26 mouse cellular contexts compared by ENCODE assay signal in genomic region chr4:125259306-125259705, GRCm38 (mm10).
DNase-seq lines count a peak whose midpoint lies in the region; ATAC-seq and TF ChIP-seq lines count a peak whose summit lies in the region.
"Had no signal": no experiment of that assay in that cellular context is flagged by ENCODE, and none has a peak within 500 bp of the region (broad histone marks: within the 10 kb centered on the region; RNA-seq: fewer than 3 reads in every experiment).

No protein-coding gene starts in this region.

- H3K9me3 ChIP-seq in forebrain, embryonic 14.5 days (replicated peaks; ENCODE audit: control insufficient read depth, low read length): no peaks in the 10 kb centered on the region
- H3K9me3 ChIP-seq in forebrain, embryonic 12.5 days: no peaks in the 10 kb centered on the region
- no peaks in the 10 kb centered on the region for H3K9me3 ChIP-seq in hindbrain, postnatal 0 days (ENCODE audit: low read length)
- no peaks in the 10 kb centered on the region for H3K9me3 ChIP-seq in hindbrain, embryonic 11.5 days (ENCODE audit: control insufficient read depth, low read length)
- no peaks in the 10 kb centered on the region for H3K9me3 ChIP-seq in neural tube, embryonic 13.5 days
- no peaks in the 10 kb centered on the region for H3K9me3 ChIP-seq in stomach, postnatal 0 days (ENCODE audit: control insufficient read depth, low read length)
- H3K9me3 ChIP-seq: limb, embryonic 13.5 days; lung, embryonic 15.5 days; midbrain, embryonic 12.5 days; stomach, embryonic 15.5 days had no signal

- DNase-seq in forebrain, embryonic 14.5 days (ENCODE audit: low spot score): peak; percentile 46
- peak; percentile 40 for DNase-seq in hindbrain, postnatal 0 days (ENCODE audit: low spot score)
- DNase-seq in hindbrain, embryonic 11.5 days (ENCODE audit: low spot score): no peak
- no peak for DNase-seq in neural tube, embryonic 10.5 days (ENCODE audit: extremely low spot score, low spot score)
- no peak for DNase-seq in right cerebral cortex, postnatal 36 days (ENCODE audit: low spot score in 2 of 2)
- DNase-seq in stomach, postnatal 0 days (ENCODE audit: low spot score): no peak
- DNase-seq: adrenal gland, postnatal 14 days; cerebellum, adult 18-20 months; gastrocnemius, postnatal 14 days; heart, postnatal 14 days; kidney, adult 8-10 months; kidney, postnatal 4 days; lung, postnatal 36 days; thymus, postnatal 14 days had no signal

- 39% methylated on average over 10 of the region's 10 CpGs for WGBS in forebrain, embryonic 14.5 days
- WGBS in forebrain, embryonic 12.5 days: 41% methylated on average over 10 of the region's 10 CpGs
- WGBS in hindbrain, postnatal 0 days: 43% methylated on average over 10 of the region's 10 CpGs
- 54% methylated on average over 10 of the region's 10 CpGs for WGBS in hindbrain, embryonic 11.5 days
- 22% methylated on average over 10 of the region's 10 CpGs for WGBS in neural tube, embryonic 13.5 days
- WGBS in stomach, postnatal 0 days: 39% methylated on average over 10 of the region's 10 CpGs

- no peak overlapping the region for H3K4me2 ChIP-seq in forebrain, embryonic 14.5 days (ENCODE audit: low read length)
- no peak overlapping the region for H3K4me2 ChIP-seq in forebrain, embryonic 12.5 days
- H3K4me2 ChIP-seq in hindbrain, postnatal 0 days (ENCODE audit: low read depth, low read length): no peak overlapping the region
- no peak overlapping the region for H3K4me2 ChIP-seq in hindbrain, embryonic 11.5 days (replicated peaks; ENCODE audit: low read depth, low read length)
- 0 out of 2 replicates have a peak overlapping the region, but pooled peaks have one; percentile 6 for H3K4me2 ChIP-seq in neural tube, embryonic 13.5 days
- H3K4me2 ChIP-seq in stomach, postnatal 0 days (replicated peaks; ENCODE audit: low read depth): no peak overlapping the region
- H3K4me2 ChIP-seq: limb, embryonic 13.5 days; liver, embryonic 11.5 days; lung, embryonic 15.5 days; midbrain, embryonic 12.5 days; stomach, embryonic 15.5 days had no signal

- TF ChIP-seq CTCF in hindbrain, postnatal 0 days (IDR thresholded peaks at IDR 0.05; ENCODE audit: low read depth): 0 out of 2 replicates have a peak, but pooled peaks have one; percentile 8
- TF ChIP-seq CTCF in stomach, postnatal 0 days (IDR thresholded peaks at IDR 0.05; ENCODE audit: low read depth): no peak

- ATAC-seq in forebrain, embryonic 14.5 days: peak; percentile 30; the same call in 1 of the 2 replicates
- ATAC-seq in forebrain, embryonic 12.5 days (ENCODE audit: low FRiP score): no peak
- ATAC-seq in hindbrain, postnatal 0 days: peak; percentile 52; the same call in 1 of the 2 replicates
- no peak for ATAC-seq in hindbrain, embryonic 11.5 days (ENCODE audit: low FRiP score)
- ATAC-seq in neural tube, embryonic 13.5 days (ENCODE audit: low read depth): no peak
- ATAC-seq in stomach, postnatal 0 days (ENCODE audit: low FRiP score, low TSS enrichment): no peak
- ATAC-seq: intestine, embryonic 16.5 days; Patski had no signal

- no peaks in the 10 kb centered on the region for H3K27me3 ChIP-seq in forebrain, embryonic 14.5 days (replicated peaks; ENCODE audit: control insufficient read depth, insufficient read depth, low read length)
- peaks cover 48% of the 10 kb centered on the region for H3K27me3 ChIP-seq in forebrain, embryonic 12.5 days
- H3K27me3 ChIP-seq in hindbrain, postnatal 0 days (ENCODE audit: insufficient read depth, low read length): no peaks in the 10 kb centered on the region; the same call in 1 of the 2 replicates
- no peaks in the 10 kb centered on the region for H3K27me3 ChIP-seq in hindbrain, embryonic 11.5 days (ENCODE audit: control insufficient read depth, insufficient read depth, low read length)
- peaks cover 15% of the 10 kb centered on the region; the same call in 1 of the 2 replicates for H3K27me3 ChIP-seq in neural tube, embryonic 13.5 days
- H3K27me3 ChIP-seq in stomach, postnatal 0 days (ENCODE audit: control insufficient read depth, insufficient read depth, low read length): no peaks in the 10 kb centered on the region
- H3K27me3 ChIP-seq: lung, embryonic 15.5 days; stomach, embryonic 15.5 days had no signal

- no peaks in the 10 kb centered on the region for H3K36me3 ChIP-seq in forebrain, embryonic 14.5 days (ENCODE audit: control insufficient read depth, insufficient read depth, low read length)
- no peaks in the 10 kb centered on the region for H3K36me3 ChIP-seq in forebrain, embryonic 12.5 days (replicated peaks)
- H3K36me3 ChIP-seq in hindbrain, postnatal 0 days (ENCODE audit: insufficient read depth, low read length): no peaks in the 10 kb centered on the region
- H3K36me3 ChIP-seq in hindbrain, embryonic 11.5 days (ENCODE audit: control insufficient read depth, insufficient read depth, low read length): no peaks in the 10 kb centered on the region
- no peaks in the 10 kb centered on the region for H3K36me3 ChIP-seq in neural tube, embryonic 13.5 days
- no peaks in the 10 kb centered on the region for H3K36me3 ChIP-seq in stomach, postnatal 0 days (ENCODE audit: control insufficient read depth, insufficient read depth, low read length)
- H3K36me3 ChIP-seq: limb, embryonic 13.5 days; lung, embryonic 15.5 days; midbrain, embryonic 12.5 days; stomach, embryonic 15.5 days had no signal

- no peak overlapping the region for H3K4me3 ChIP-seq in forebrain, embryonic 14.5 days (ENCODE audit: low read depth, low read length)
- H3K4me3 ChIP-seq in forebrain, embryonic 12.5 days (replicated peaks): no peak overlapping the region
- H3K4me3 ChIP-seq in hindbrain, postnatal 0 days (ENCODE audit: low read length): no peak overlapping the region
- no peak overlapping the region for H3K4me3 ChIP-seq in hindbrain, embryonic 11.5 days (ENCODE audit: low read depth, low read length)
- H3K4me3 ChIP-seq in neural tube, embryonic 13.5 days: no peak overlapping the region
- no peak overlapping the region for H3K4me3 ChIP-seq in stomach, postnatal 0 days (ENCODE audit: low read depth, low read length)
- H3K4me3 ChIP-seq: erythroblast, embryonic 14.5 days; left cerebral cortex, adult 2 months; limb, embryonic 13.5 days; lung, embryonic 15.5 days; midbrain, embryonic 12.5 days; stomach, embryonic 15.5 days had no signal

- no peak for TF ChIP-seq EP300 in stomach, postnatal 0 days (optimal IDR thresholded peaks at IDR 0.05)

- no peak overlapping the region for H3K9ac ChIP-seq in forebrain, embryonic 14.5 days (ENCODE audit: low read length)
- no peak overlapping the region for H3K9ac ChIP-seq in forebrain, embryonic 12.5 days
- no peak overlapping the region for H3K9ac ChIP-seq in hindbrain, postnatal 0 days (replicated peaks; ENCODE audit: low read length)
- no peak overlapping the region for H3K9ac ChIP-seq in hindbrain, embryonic 11.5 days (ENCODE audit: low read depth, low read length)
- H3K9ac ChIP-seq in neural tube, embryonic 13.5 days: peak overlapping the region; percentile 28
- no peak overlapping the region for H3K9ac ChIP-seq in stomach, postnatal 0 days (ENCODE audit: low read length)
- H3K9ac ChIP-seq: limb, embryonic 13.5 days; lung, embryonic 15.5 days; midbrain, embryonic 12.5 days; stomach, embryonic 15.5 days had no signal

- H3K27ac ChIP-seq in forebrain, embryonic 14.5 days (ENCODE audit: low read depth, low read length): no peak overlapping the region
- H3K27ac ChIP-seq in forebrain, embryonic 12.5 days: no peak overlapping the region
- no peak overlapping the region for H3K27ac ChIP-seq in hindbrain, postnatal 0 days
- no peak overlapping the region for H3K27ac ChIP-seq in hindbrain, embryonic 11.5 days (ENCODE audit: low read depth, low read length)
- 0 out of 2 replicates have a peak overlapping the region, but pooled peaks have one; percentile 38 for H3K27ac ChIP-seq in neural tube, embryonic 13.5 days (replicated peaks)
- H3K27ac ChIP-seq in stomach, postnatal 0 days (replicated peaks): no peak overlapping the region
- H3K27ac ChIP-seq: kidney, postnatal 0 days; left cerebral cortex, adult 2 months; limb, embryonic 13.5 days; lung, embryonic 15.5 days; midbrain, embryonic 12.5 days; stomach, embryonic 15.5 days had no signal

- peaks cover 17% of the 10 kb centered on the region for H3K4me1 ChIP-seq in forebrain, embryonic 14.5 days (ENCODE audit: control insufficient read depth, insufficient read depth, low read length)
- peaks cover 34% of the 10 kb centered on the region for H3K4me1 ChIP-seq in forebrain, embryonic 12.5 days
- 0 out of 2 replicates have a peak, but pooled peaks cover 9% of the 10 kb centered on the region for H3K4me1 ChIP-seq in hindbrain, postnatal 0 days (ENCODE audit: insufficient read depth, low read length)
- no peaks in the 10 kb centered on the region for H3K4me1 ChIP-seq in hindbrain, embryonic 11.5 days (replicated peaks; ENCODE audit: control insufficient read depth, insufficient read depth, low read length)
- H3K4me1 ChIP-seq in neural tube, embryonic 13.5 days (replicated peaks): peaks cover 35% of the 10 kb centered on the region
- H3K4me1 ChIP-seq in stomach, postnatal 0 days (replicated peaks; ENCODE audit: control insufficient read depth, insufficient read depth): no peaks in the 10 kb centered on the region
- H3K4me1 ChIP-seq: limb, embryonic 13.5 days; lung, embryonic 15.5 days; stomach, embryonic 15.5 days had no signal

Comparison
In these comparisons a context has a peak if more than half of its experiments do, and no peak if none do; other contexts are left out.
1. ATAC-seq: peak in forebrain, embryonic 14.5 days (single experiment) and hindbrain, postnatal 0 days (single experiment); none in forebrain, embryonic 12.5 days (single experiment), hindbrain, embryonic 11.5 days (single experiment), neural tube, embryonic 13.5 days (single experiment) and stomach, postnatal 0 days (single experiment).
2. DNase-seq: peak in forebrain, embryonic 14.5 days (single experiment) and hindbrain, postnatal 0 days (single experiment); none in hindbrain, embryonic 11.5 days (single experiment), neural tube, embryonic 10.5 days (single experiment), right cerebral cortex, postnatal 36 days (0 of 2) and stomach, postnatal 0 days (single experiment).